Mouse (Mus musculus) heart, embryonic 14.5 days (tissue): ENCODE data around the gene Mcm3ap. TPM values are rescaled to one million over a fixed set of nuclear protein-coding genes. Genes with fewer than 3 reads are reported as not detected.

ENCODE experiments used
- ATAC-seq: fragments of 200-750 bp; cut with Nextera tagmentation; 2 replicates; pipeline ENCODE4 v1.8.0; 2017; ENCODE audit warnings: low read depth, moderate TSS enrichment; ENCODE audit not compliant: insufficient number of reproducible peaks, insufficient read depth, low FRiP score
- H3K27ac ChIP-seq, 2 experiments: fragments of 200-500 bp in 1 of 2; fragments of 300-500 bp in 1 of 2; sonication (generic) in 1 of 2; replicated peaks in 1 of 2; 2 replicates each; pipeline ENCODE4 v1.5.1; 2012 to 2014; ENCODE audit warnings: low read depth in 2 of 2, low read length in 2 of 2, control low read depth in 1 of 2, mild to moderate bottlenecking in 1 of 2, mixed read lengths in 1 of 2; ENCODE audit not compliant: control insufficient read depth in 1 of 2, insufficient read depth in 1 of 2
- H3K27me3 ChIP-seq: fragments of 300-500 bp; sonication (generic); 2 replicates; pipeline ENCODE4 v1.6.1; 2014; ENCODE audit warnings: mild to moderate bottlenecking, low read length, control low read depth; ENCODE audit not compliant: control insufficient read depth, insufficient read depth
- H3K36me3 ChIP-seq: fragments of 300-500 bp; sonication (generic); 2 replicates; pipeline ENCODE4 v1.6.1; 2014; ENCODE audit warnings: mild to moderate bottlenecking, control low read depth, low read length, mixed read lengths; ENCODE audit not compliant: control insufficient read depth, insufficient read depth
- H3K4me1 ChIP-seq, 2 experiments: fragments of 200-500 bp in 1 of 2; fragments of 300-500 bp in 1 of 2; sonication (generic) in 1 of 2; 2 replicates each; pipeline ENCODE4 v1.6.1; 2012 to 2014; ENCODE audit warnings: low read length in 2 of 2, control low read depth in 1 of 2, mixed read lengths in 1 of 2; ENCODE audit not compliant: control insufficient read depth in 2 of 2, insufficient read depth in 2 of 2
- H3K4me2 ChIP-seq: fragments of 300-500 bp; sonication (generic); 2 replicates; pipeline ENCODE4 v1.6.1; 2014; ENCODE audit warnings: mild to moderate bottlenecking, low read length
- H3K4me3 ChIP-seq, 2 experiments: fragments of 200-500 bp in 1 of 2; fragments of 300-500 bp in 1 of 2; sonication (generic) in 1 of 2; 2 replicates each; pipeline ENCODE4 v1.5.1; 2012 to 2014; ENCODE audit warnings: low read length in 2 of 2, mild to moderate bottlenecking in 2 of 2, control low read depth in 1 of 2, low read depth in 1 of 2, moderate library complexity in 1 of 2; ENCODE audit not compliant: control insufficient read depth in 1 of 2, insufficient read depth in 1 of 2
- H3K9ac ChIP-seq: fragments of 300-500 bp; sonication (generic); 2 replicates; pipeline ENCODE4 v1.6.1; 2014; ENCODE audit warnings: mild to moderate bottlenecking, low read length
- H3K9me3 ChIP-seq: fragments of 300-500 bp; sonication (generic); 2 replicates; pipeline ENCODE4 v1.6.1; 2016; ENCODE audit warnings: low read length, control low read depth; ENCODE audit not compliant: control insufficient read depth
- WGBS: fragments of 180-500 bp; shearing (Covaris S2); extraction: QIAGEN DNeasy Blood & Tissue Kit; methylation state at CpG from one replicate; pipeline ENCODE4 v1.1.7; 2014; 5-methylcytosine and 5-hydroxymethylcytosine counted together
- polyA plus RNA-seq: library from polyadenylated mRNA; unstranded; fragments of >200 nt; fragmentation: Nextera tagmentation; extraction: Ambion mirVana; gene quantifications from 2 replicates; pipeline ENCODE4 v1.2.1, GENCODE M21; 2014

Mcm3ap gene
- polyA plus RNA-seq, 1 experiment from 2014 or later: 41.3 TPM

DNA sequence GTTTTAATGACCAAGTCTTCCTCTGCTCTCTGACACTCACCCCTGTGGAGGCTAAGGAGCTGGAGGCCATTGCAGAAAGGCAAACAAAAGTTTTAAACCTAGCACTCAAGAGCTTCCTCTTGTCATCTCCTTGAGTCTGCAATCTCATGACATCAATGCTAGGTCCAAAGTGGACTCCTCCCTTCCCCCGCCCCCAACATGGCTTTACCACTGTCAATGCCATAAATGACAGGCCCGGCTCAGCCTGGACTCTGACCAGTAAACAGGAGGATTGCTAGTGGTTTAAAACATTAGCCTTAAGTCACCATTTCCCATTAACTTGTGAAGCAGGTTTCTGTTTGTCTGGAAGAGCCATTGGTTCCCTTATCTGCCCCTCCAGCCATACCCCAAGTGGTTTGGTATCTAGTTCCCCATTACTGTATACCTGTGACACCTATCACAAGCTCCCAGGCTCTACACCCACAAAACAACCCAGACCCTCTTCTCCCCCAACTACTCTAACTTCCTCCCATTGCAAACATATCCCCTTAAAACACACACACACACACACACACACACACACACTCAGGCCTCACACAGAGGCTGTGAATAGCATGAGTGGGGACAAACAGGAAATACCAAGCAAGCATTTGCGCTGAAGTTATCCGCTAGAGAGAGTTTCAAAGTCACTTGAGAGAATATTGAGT lies 22.6 kb upstream of the Mcm3ap start:
- H3K9me3 ChIP-seq: no peaks in the 10 kb centered on the region
- H3K9ac ChIP-seq: no peak overlapping the region
- H3K4me2 ChIP-seq: no peak overlapping the region
- no peak for ATAC-seq
- peak overlapping the region; percentile 26 to 27; a peak in 3 of 4 replicates for H3K27ac ChIP-seq
- no peak overlapping the region for H3K4me3 ChIP-seq
- 61% methylated on average over 4 of the region's 4 CpGs for WGBS
- H3K36me3 ChIP-seq: no peaks in the 10 kb centered on the region
- H3K4me1 ChIP-seq: peaks cover 6 to 13% of the 10 kb centered on the region in 2 experiments
- H3K27me3 ChIP-seq: no peaks in the 10 kb centered on the region

DNA sequence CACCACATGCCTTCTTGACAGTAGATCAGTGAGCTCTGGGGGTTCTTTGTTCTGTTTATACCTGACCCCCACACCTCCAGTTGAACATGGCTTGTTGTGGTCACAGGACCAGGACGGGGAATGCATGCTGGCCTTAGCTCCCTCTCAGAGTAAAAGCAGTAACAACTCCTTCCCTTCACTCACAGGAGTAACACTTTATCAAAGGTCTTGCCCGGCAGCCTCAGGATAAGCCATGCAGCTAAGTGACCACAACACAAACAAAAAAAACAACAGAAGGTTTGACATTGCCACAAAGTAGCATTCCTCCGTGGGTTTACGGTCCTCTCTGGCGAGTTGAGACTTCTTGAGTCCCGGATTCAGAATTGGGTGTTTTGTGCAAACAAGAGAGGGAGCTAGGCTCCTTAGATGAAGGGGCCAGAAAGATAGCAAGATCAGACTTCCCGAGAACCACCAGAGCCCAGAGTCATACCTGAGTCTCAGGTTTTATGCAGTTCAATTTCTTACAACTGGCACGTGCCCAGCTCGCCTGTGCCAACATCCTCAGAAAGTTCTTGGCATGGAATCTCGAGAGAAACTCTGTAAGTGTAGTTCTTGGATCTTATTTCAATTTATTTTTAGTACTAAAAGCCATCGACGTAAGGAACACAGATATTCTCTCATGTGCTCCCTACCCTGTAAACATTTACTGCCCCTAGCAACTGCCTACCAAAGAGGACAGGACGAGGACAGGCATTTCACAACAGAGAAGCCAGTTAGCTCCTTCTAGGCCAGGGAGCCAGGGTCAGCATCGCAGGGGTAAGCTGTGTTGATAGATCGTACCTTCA lies 21.1 kb upstream of the Mcm3ap start:
- Histone ChIP-seq H3K27ac (peak overlapping the region; percentile 26 to 32; a peak in 2 of 4 replicates), H3K4me1 (peaks cover 4 to 7% of the 10 kb centered on the region in 2 experiments; a peak in 3 of 4 replicates), H3K36me3 (no peaks in the 10 kb centered on the region), H3K27me3 (no peaks in the 10 kb centered on the region), H3K4me2 (no peak overlapping the region), H3K4me3 (no peak overlapping the region), H3K9me3 (no peaks in the 10 kb centered on the region), H3K9ac (no peak overlapping the region)
- 60% methylated on average over 15 of the region's 15 CpGs for WGBS
- no peak for ATAC-seq

DNA sequence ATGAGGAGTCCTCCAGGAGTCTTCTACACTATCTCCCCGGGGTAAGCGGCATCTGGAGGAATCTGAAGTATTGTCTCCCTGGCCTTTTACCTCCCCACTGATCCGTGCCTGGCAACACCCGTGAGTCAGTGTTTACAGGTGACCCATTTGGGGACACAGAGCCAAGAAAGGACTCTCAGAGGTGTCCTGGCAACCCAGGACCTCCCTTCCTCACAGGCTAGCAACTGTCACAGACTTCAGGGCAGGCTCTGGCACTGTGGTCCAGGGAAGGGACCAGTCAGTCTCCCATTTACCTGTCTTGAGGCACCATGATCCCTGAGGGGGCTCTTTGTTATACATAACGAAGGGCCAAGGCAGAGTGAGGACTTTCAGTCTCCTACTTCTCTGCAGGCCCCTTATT lies 19.9 kb upstream of the Mcm3ap start, which contains the start of gene 2610028H24Rik:
Gene 2610028H24Rik, plus strand, starts transcription at position 231 of the 400 bp plus-strand sequence.
- Histone ChIP-seq H3K4me3 (no peak within 1 kb of the TSS), H3K36me3 (no peaks in the 10 kb centered on the region), H3K27me3 (no peaks in the 10 kb centered on the region), H3K4me1 (peaks cover 0 to 4% of the 10 kb centered on the region in 2 experiments; a peak in 1 of 4 replicates), H3K4me2 (no peak within 1 kb of the TSS), H3K9ac (no peak within 1 kb of the TSS), H3K9me3 (no peaks in the 10 kb centered on the region), H3K27ac (peak within 1 kb of the TSS; percentile 26 to 32; a peak in 2 of 4 replicates)
- WGBS: 58% methylated on average over 5 of the region's 5 CpGs
- ATAC-seq: no peak

DNA sequence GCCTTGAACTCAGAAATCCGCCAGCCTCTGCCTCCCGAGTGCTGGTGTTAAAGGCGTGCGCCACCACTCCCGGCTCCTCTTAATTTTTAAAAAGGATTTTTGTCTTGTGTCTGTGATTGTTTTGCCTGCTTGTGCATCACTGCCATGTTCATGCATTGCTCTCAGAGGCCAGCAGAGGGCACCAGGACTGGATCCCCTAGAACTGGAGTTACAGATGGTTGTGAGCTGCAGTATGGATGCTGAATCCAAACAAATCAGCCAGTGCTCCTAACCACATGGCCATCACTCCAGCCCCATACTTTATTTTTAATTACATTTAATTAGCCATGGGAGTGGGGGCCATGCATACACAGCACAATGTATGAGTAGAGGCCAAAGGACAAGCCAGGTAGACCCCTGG lies 13.4 kb upstream of the Mcm3ap start:
- H3K4me3 ChIP-seq: no peak overlapping the region
- WGBS: 43% methylated on average over 5 of the region's 5 CpGs
- H3K4me1 ChIP-seq: no peaks in the 10 kb centered on the region
- H3K36me3 ChIP-seq: no peaks in the 10 kb centered on the region
- no peak overlapping the region for H3K4me2 ChIP-seq
- H3K27me3 ChIP-seq: no peaks in the 10 kb centered on the region
- no peak overlapping the region for H3K9ac ChIP-seq
- H3K27ac ChIP-seq: no peak overlapping the region
- 0 out of 2 replicates have a peak, but pooled peaks cover 4% of the 10 kb centered on the region for H3K9me3 ChIP-seq
- no peak for ATAC-seq

DNA sequence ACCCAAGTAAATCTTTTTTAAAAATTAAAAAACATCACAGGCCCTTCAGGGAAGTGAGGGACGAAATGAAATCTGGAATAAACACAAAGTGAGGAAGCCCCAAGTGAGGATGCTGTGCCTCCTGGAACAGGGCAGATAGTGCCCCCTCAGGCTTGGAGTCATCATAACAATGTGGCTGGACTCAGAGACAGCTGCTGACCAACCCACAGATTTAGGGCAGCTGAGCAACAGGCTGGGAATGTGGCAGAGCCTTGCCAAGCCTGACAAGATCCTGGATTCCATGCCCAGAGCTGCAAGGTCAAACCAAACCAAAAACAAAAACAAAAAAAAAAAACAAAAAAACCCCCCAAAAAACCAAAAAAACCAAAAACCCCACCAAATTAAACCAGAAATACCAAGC lies 7.5 kb upstream of the Mcm3ap start:
- 0 out of 2 replicates have a peak, but pooled peaks cover 7% of the 10 kb centered on the region for H3K36me3 ChIP-seq
- H3K4me1 ChIP-seq: no peaks in the 10 kb centered on the region
- WGBS: 76% methylated on average over 1 of the region's 1 CpGs
- ATAC-seq: no peak
- H3K27ac ChIP-seq: no peak overlapping the region
- no peak overlapping the region for H3K9ac ChIP-seq
- no peak overlapping the region for H3K4me2 ChIP-seq
- H3K27me3 ChIP-seq: no peaks in the 10 kb centered on the region
- H3K4me3 ChIP-seq: no peak overlapping the region
- 0 out of 2 replicates have a peak, but pooled peaks cover 5% of the 10 kb centered on the region for H3K9me3 ChIP-seq

DNA sequence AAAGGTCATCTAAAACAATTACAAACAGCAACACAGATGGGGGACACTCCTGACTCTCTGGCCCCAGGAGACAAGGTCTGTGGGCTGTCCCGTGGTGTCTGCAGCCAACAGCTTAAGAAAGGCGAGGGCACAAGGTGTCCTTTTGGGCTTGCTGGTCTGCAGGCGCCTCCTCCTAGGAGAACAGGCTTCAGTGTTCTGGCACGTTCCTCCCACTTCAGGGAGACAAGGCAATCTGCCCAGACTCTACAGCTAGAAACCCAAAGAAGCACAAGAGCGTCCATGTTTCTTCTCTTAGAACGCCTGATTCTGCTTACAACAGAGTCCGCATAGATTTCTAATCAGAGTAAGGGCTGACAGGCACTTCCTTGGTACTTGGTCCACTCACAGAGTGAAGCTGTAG lies 6.4 kb upstream of the Mcm3ap start:
- Histone ChIP-seq H3K4me3 (no peak overlapping the region), H3K9me3 (0 out of 2 replicates have a peak, but pooled peaks cover 5% of the 10 kb centered on the region), H3K36me3 (0 out of 2 replicates have a peak, but pooled peaks cover 7% of the 10 kb centered on the region), H3K9ac (no peak overlapping the region), H3K27me3 (no peaks in the 10 kb centered on the region), H3K4me2 (no peak overlapping the region), H3K27ac (no peak overlapping the region), H3K4me1 (no peaks in the 10 kb centered on the region)
- no peak for ATAC-seq
- 81% methylated on average over 7 of the region's 7 CpGs for WGBS

DNA sequence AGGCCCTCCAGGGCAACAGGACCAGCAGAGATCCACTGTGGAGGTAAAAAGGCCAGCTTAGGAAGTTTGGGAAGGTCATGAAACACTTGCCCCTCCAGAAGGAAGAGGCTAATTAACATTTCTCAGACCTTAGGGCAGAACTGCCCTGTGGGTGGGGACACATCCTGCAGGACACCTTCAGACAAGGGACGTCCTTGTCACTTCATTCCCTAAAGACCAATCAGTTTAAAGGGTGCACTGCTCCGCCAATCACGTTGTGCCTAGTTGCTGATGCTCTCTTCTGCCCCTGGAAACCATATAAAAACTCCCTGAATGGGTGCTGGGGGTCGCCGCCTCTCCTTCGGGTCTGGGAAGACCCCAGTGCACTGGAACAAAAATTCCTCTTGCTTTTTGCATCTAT lies 6.0 kb upstream of the Mcm3ap start:
- 0 out of 2 replicates have a peak, but pooled peaks cover 7% of the 10 kb centered on the region for H3K36me3 ChIP-seq
- H3K4me1 ChIP-seq: no peaks in the 10 kb centered on the region
- H3K27me3 ChIP-seq: no peaks in the 10 kb centered on the region
- no peak overlapping the region for H3K4me3 ChIP-seq
- WGBS: 88% methylated on average over 6 of the region's 6 CpGs
- no peak overlapping the region for H3K4me2 ChIP-seq
- no peak overlapping the region for H3K9ac ChIP-seq
- 0 out of 2 replicates have a peak, but pooled peaks cover 5% of the 10 kb centered on the region for H3K9me3 ChIP-seq
- no peak for ATAC-seq
- no peak overlapping the region for H3K27ac ChIP-seq
